Mouse (Mus musculus) kidney, adult 8-10 months (tissue): ENCODE results near the gene Galnt14.
A peak's percentile ranks its signal among the peaks of the same experiment; 100 is the strongest.

Experiments used
- DNase-seq, 2 experiments: peaks; one replicate each; pipeline ENCODE4 v3.0.0; 2022

The Galnt14 gene

GRCm38 (mm10) chr17:73568204-73568603 lies 142.0 kb downstream of the Galnt14 start:
- no peak for DNase-seq

- no peak for DNase-seq
Measured at GRCm38 (mm10) chr17:73561149-73561548, 149.1 kb downstream of the Galnt14 start.

GRCm38 (mm10) chr17:73560208-73560784 lies 150.0 kb downstream of the Galnt14 start:
- no peak for DNase-seq

DNA sequence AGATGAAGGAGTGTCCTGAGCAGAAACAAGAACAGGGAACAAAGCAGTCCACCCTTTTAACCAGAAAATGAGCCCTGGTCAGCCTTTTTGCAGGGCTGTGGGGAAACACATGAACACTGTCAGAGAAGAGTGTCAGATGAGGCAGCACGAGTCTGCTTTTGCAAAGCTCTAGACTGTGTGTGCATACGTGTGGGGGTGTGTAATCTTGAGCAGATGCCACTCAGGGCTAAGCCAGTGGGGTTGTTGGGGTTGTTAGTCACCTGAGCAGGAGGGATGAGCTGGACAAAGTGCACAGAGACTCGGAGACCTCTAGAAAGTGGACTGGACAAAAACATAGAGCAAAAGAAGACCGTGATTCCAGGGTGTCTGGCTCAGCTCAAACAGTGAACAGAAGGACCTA lies 150.8 kb downstream of the Galnt14 start:
- DNase-seq: no peak

GRCm38 (mm10) chr17:73557101-73557500 lies 153.2 kb downstream of the Galnt14 start:
- no peak for DNase-seq

- peak; percentile 37 to 42 for DNase-seq
Measured at GRCm38 (mm10) chr17:73556436-73556835, 153.8 kb downstream of the Galnt14 start.

- DNase-seq: peak; percentile 66 to 73
Measured at GRCm38 (mm10) chr17:73554668-73555067, 155.6 kb downstream of the Galnt14 start.

DNA sequence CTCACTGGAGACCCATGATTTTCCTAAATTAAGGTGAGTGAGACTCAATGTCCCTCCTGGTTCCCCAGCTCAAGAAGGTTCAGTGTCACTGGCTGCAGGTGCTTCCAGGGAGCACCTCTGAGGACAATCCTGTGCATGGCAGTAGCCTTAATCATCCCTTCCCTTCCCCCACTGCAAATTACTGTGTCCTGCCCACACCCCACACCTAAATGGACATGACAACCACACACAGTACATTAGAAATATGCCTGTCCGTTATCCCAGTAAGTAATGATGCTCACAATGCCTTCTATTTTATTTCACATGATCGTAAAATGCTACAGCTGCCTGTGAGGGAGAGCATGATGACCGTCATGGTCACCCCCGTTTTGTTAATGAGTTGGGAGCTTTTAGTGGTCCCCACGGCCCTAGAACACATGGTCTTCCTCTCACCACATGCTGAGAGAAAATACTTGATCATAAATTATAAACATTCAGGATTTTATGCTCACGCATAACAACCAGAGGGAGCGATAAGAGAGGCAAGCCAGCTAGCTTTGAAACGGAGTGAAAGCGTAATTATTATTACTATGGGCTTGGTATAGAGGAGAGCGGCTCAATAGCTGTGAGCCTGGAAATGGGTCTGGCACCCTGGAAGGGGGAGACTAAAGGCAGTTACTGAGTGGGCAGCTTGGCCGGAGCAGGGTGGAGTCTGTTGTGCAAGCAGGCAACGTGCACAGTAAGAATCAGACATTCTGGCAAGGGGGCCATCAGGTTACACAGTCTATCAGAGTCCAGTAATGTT lies 161.3 kb downstream of the Galnt14 start:
- no peak for DNase-seq

DNA sequence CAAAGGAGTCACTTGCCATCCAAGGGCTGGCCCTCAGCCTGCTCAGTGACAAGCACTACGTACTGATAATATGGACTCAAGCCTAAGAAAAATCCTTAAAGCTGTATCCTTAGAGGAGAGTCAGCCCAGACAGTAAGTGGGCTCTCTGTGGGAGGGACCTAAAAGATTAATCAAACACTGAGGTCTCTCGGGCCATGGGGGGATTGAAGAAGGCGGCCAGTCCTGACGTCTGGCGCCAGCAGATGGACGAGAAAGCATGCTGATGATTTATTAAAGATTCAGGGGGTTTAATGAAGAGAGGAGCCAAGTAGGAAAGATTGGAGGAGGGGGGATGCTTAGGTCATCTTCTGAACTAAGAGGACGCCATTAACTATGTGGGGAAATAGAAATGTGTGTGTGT lies 162.1 kb downstream of the Galnt14 start:
- DNase-seq: no peak

GRCm38 (mm10) chr17:73547483-73547882 lies 162.8 kb downstream of the Galnt14 start:
- no peak for DNase-seq

GRCm38 (mm10) chr17:73541911-73542310 lies 168.3 kb downstream of the Galnt14 start:
- no peak for DNase-seq

- DNase-seq: no peak
Measured at GRCm38 (mm10) chr17:73541233-73541570, 169.1 kb downstream of the Galnt14 start.

DNA sequence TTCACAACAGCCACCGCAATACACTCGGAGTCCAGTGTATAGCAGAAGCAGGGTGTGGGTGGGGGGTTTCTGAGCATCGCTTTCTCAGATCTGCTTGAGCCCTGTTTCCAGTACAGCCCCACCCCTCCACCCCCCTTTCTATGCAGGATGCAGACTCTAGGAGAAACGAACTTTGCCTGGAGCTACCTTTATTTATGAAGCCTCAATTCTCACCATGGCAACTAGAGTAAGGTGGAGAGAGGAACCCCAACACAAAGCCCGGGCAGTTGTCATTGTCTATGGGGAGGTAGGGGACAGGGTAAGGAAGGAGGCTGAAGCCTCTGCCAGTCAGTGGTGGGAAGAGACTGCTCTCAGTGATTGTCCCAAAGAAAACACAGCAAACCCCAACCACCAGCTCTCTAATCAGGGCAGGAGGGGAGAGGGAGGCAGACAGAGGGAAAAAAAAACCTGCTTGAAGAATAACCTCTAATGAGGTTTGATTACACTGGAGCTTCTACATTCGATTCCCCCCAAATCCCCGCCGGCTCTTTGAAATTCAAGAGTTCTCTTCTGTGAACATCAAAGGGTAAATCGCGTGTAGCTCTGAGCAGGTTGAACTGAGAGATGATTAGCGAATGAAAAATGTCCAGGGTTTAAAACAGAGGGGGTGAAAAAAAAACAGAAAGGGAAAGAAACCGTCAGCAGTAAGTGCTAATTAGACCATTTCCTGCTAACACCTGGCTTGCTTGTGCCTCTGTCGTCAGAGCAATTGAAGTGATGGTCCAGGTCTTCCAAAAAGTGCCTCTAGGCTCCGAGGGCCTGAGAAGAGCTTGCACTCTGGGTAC lies 169.6 kb downstream of the Galnt14 start:
- no peak for DNase-seq

- no peak for DNase-seq
Measured at GRCm38 (mm10) chr17:73531896-73532295, 178.4 kb downstream of the Galnt14 start.

DNA sequence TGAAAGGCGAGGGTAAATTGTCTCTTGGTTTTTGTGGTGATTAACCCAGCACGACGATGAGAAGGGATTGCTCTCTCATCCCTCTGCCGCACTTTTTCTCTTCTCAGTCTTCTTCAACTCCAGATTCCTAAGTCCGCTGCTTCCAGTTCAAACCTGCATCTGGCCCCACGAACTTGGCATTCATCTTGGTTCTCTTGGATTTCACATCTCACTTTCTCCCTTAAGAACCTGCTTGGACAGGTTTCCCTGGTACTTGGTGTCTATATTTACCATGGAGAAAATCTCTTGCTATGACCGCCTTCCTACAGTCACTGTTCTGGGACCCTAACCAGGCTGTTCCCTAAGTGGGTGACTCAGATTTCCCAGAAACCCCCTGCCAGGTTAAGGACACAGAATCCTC lies 188.1 kb downstream of the Galnt14 start:
- DNase-seq: no peak

DNA sequence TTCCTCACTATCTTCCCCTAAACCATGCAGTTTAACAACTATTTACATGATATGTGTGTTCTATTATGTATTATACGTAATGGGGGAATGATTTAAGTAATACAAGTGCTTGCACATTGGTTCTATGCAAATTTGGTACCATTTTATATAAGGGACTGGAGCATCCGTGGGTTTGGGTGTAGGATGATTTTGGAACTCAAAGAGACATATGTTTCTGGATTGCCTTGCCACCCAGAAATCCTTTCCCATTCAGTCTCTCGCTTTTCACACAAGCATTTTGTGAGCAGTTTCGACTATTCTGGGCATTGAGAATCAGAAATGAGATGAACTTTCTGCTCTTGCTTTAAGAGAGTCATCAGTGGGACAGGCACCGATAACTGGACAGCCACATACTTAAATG lies 190.9 kb downstream of the Galnt14 start:
- no peak for DNase-seq

- no peak for DNase-seq
Measured at GRCm38 (mm10) chr17:73518359-73518758, 191.9 kb downstream of the Galnt14 start.

GRCm38 (mm10) chr17:73515506-73515905 lies 194.7 kb downstream of the Galnt14 start:
- DNase-seq: no peak

GRCm38 (mm10) chr17:73514862-73515261 lies 195.4 kb downstream of the Galnt14 start:
- no peak for DNase-seq

- DNase-seq: no peak
Measured at GRCm38 (mm10) chr17:73514258-73514657, 196.0 kb downstream of the Galnt14 start.

- no peak for DNase-seq
Measured at GRCm38 (mm10) chr17:73512844-73513243, 197.4 kb downstream of the Galnt14 start.

- DNase-seq: no peak
Measured at GRCm38 (mm10) chr17:73507804-73508535, 202.3 kb downstream of the Galnt14 start.

DNA sequence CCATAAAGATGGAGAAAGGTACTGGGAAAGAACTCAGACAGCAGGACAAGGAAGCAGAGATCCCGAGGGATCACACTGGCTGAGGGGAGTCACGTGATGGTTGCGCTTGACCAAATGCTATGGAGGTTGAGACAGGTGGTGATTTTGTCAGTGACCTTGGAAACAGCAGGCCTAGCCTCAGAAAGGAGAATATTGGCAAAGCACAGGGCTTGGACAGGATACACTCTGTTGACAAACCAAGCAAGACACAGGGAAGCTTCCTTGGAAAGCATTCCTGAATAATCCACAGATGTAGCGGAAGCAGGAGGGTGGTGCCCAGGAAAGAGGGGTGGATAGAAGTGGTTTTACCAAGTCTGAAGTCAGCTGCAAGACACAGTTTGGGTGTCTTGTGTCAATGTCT lies 206.1 kb downstream of the Galnt14 start:
- DNase-seq: no peak
